Mouse (Mus musculus): ENCODE results near the gene Nhlh1.

GRCm38 (mm10) chr1:172094295-172094694 is 36.9 kb upstream of the Nhlh1 start:
- no peak for TF ChIP-seq CTCF (IDR thresholded peaks at IDR 0.05; ENCODE audit: insufficient read depth, low read length)
- TF ChIP-seq POLR2A (IDR thresholded peaks at IDR 0.05; ENCODE audit: borderline replicate concordance, extremely low read depth, low read depth, low read length): no peak
